Mouse (Mus musculus) liver, postnatal 0 days (tissue): ENCODE measurements around the gene Oscp1. TPM values are rescaled to one million over a fixed set of nuclear protein-coding genes. Genes with fewer than 3 reads are reported as not detected.

Source experiments
- ATAC-seq: fragments of 200-750 bp; cut with Nextera tagmentation; 2 replicates; pipeline ENCODE4 v1.8.0; 2017; ENCODE audit warnings: mild to moderate bottlenecking, moderate library complexity
- DNase-seq: peaks from one replicate; pipeline ENCODE4 v3.0.0-alpha.2; 2016
- H3K27ac ChIP-seq: fragments of 300-500 bp; sonication (generic); 2 replicates; pipeline ENCODE4 v1.5.1; 2014; ENCODE audit warnings: antibody characterized with exemption, moderate library complexity, mild to moderate bottlenecking, low read depth
- H3K27me3 ChIP-seq: fragments of 300-500 bp; sonication (generic); 2 replicates; pipeline ENCODE4 v1.6.1; 2014; ENCODE audit warnings: low read length, control low read depth, mixed read lengths; ENCODE audit not compliant: insufficient read depth
- H3K36me3 ChIP-seq: fragments of 300-500 bp; sonication (generic); replicated peaks from 2 replicates; pipeline ENCODE4 v1.6.1; 2014; ENCODE audit warnings: mild to moderate bottlenecking, control low read depth, low read length, moderate library complexity, mixed read lengths; ENCODE audit not compliant: insufficient read depth
- H3K4me1 ChIP-seq: fragments of 300-500 bp; sonication (generic); 2 replicates; pipeline ENCODE4 v1.6.1; 2014; ENCODE audit warnings: antibody characterized with exemption, mild to moderate bottlenecking, control low read depth; ENCODE audit not compliant: insufficient read depth
- H3K4me2 ChIP-seq: fragments of 300-500 bp; sonication (generic); 2 replicates; pipeline ENCODE4 v1.6.1; 2014; ENCODE audit warnings: low read depth, mild to moderate bottlenecking, low read length, moderate library complexity, mixed read lengths
- H3K4me3 ChIP-seq: fragments of 300-500 bp; sonication (generic); 2 replicates; pipeline ENCODE4 v1.5.1; 2014; ENCODE audit warnings: low read depth, low read length
- H3K9ac ChIP-seq: fragments of 300-500 bp; sonication (generic); replicated peaks from 2 replicates; pipeline ENCODE4 v1.6.1; 2014; ENCODE audit warnings: mild to moderate bottlenecking, moderate library complexity
- H3K9me3 ChIP-seq: fragments of 300-500 bp; sonication (generic); 2 replicates; pipeline ENCODE4 v1.6.1; 2016; ENCODE audit warnings: mild to moderate bottlenecking, control low read depth, low read length, mixed read lengths
- CTCF ChIP-seq: sonication (generic); IDR thresholded peaks from 2 replicates; pipeline ENCODE4 v1.5.1; 2016; ENCODE audit warnings: antibody characterized with exemption, low read depth
- EP300 ChIP-seq: IDR thresholded peaks from 2 replicates; pipeline ENCODE4 v1.6.1; 2016; ENCODE audit warnings: antibody characterized with exemption, low read depth, mild to moderate bottlenecking
- WGBS: fragments of 180-500 bp; shearing (Covaris S2); extraction: QIAGEN DNeasy Blood & Tissue Kit; methylation state at CpG from one replicate; pipeline ENCODE4 v1.1.7; 2014; ENCODE audit not compliant: insufficient replicate concordance; 5-methylcytosine and 5-hydroxymethylcytosine counted together
- polyA plus RNA-seq: library from polyadenylated mRNA; unstranded; fragments of >200 nt; fragmentation: Nextera tagmentation; extraction: Ambion mirVana; gene quantifications from 2 replicates; pipeline ENCODE4 v1.2.1, GENCODE M21; 2015

The Oscp1 gene
- polyA plus RNA-seq, 1 experiment from 2014 or later = 1.5 TPM

DNA sequence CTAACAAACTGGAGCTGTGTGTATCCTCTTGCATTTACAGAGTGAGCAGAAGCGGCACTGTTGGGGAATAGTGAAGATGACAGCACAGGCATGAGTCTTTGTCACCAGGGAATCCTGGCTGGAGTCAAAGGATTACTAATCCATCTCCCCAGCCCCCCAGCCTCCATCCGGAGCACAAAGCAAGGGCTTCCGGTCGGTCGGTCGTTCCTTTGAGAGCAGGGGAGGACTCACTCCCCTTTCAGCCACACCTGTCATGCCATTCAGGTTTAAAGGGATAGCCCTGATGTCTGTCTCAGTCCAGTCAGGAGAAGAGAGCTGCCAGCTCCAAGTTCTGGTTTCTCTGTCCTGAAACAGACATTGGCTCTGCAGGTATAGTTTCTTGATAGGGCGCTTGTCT lies 52.8 kb downstream of the Oscp1 start:
- Histone ChIP-seq H3K27me3 (no peaks in the 10 kb centered on the region), H3K4me1 (peaks cover 53% of the 10 kb centered on the region), H3K9me3 (no peaks in the 10 kb centered on the region), H3K9ac (peak overlapping the region; percentile 49), H3K4me3 (0 out of 2 replicates have a peak overlapping the region, but pooled peaks have one; percentile 0), H3K27ac (peak overlapping the region; percentile 91), H3K36me3 (no peaks in the 10 kb centered on the region), H3K4me2 (peak overlapping the region; percentile 55)
- ATAC-seq = peak; percentile 8; the same call in 1 of the 2 replicates
- TF ChIP-seq EP300 = no peak
- no peak for TF ChIP-seq CTCF
- WGBS = 24% methylated on average over 7 of the region's 7 CpGs
- DNase-seq = no peak

DNA sequence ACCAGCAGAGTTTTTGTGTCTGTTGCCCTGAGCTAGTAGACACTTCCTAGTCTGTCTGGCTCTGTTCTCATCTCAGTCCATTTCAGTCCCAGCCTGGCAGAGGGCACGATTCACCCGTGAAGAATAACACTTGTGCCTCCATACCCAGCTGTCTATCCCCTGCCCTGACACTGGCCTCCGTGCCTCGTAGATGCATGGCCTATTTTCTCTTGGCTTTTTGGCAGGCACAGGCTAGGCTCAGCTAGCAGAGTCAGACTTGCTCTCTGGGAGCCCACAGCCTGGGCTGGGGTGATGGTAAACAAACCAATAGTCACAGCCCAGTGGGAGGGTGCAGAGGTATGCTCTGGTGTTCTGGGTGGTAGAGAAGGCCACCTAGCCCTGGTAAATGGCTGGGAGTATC lies 54.9 kb downstream of the Oscp1 start:
- Histone ChIP-seq H3K4me1 (peaks cover 47% of the 10 kb centered on the region), H3K36me3 (peaks cover 2% of the 10 kb centered on the region; the same call in 1 of the 2 replicates), H3K27ac (0 out of 2 replicates have a peak overlapping the region, but pooled peaks have one; percentile 16), H3K27me3 (no peaks in the 10 kb centered on the region), H3K4me2 (no peak overlapping the region), H3K4me3 (no peak overlapping the region), H3K9me3 (no peaks in the 10 kb centered on the region), H3K9ac (no peak overlapping the region)
- DNase-seq = no peak
- ATAC-seq = no peak
- no peak for TF ChIP-seq EP300
- TF ChIP-seq CTCF = no peak
- WGBS = 71% methylated on average over 4 of the region's 4 CpGs

DNA sequence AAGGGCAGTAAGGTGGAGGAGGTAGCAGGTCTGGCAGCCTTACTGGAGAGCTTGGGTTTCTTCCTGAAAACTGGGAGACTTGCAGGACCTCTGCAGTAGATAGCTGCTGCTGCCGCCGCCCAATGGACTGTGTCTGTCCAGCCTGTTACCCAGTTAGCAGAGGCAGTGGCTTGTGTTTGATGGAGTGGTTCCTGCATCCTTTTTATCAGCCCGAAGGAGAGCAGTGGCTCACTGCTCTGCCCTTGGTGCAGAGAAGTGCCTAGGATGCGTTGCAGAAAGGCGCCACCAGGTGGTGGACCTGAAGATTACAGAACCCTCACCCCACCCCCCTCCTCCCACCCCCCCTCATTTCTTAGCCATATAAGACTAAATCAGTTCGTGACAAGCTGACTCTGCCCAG lies 55.6 kb downstream of the Oscp1 start:
- DNase-seq = peak; percentile 73
- no peak overlapping the region for H3K27ac ChIP-seq
- WGBS = 8% methylated on average over 6 of the region's 6 CpGs

DNA sequence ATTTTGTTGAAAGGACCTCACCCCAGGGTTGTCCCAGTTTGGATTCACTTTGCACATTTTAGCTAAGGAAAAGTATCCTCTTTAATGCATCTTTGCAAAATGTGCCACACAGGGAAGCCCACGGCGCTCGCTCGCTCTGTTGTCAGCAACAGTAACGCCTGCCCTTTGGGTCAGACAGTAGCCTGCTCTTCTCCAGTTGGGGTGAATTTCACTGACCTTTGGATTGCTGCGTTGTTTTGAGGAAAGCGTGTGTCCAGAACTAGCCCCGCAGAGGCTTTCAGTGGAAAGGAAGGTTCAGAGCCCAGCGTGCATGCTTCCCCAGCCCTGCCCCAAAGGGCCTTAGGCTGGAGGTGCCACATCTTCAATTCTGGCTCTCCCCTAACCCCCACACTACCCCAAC lies 57.0 kb downstream of the Oscp1 start:
- ATAC-seq = no peak
- Histone ChIP-seq H3K9me3 (no peaks in the 10 kb centered on the region), H3K4me1 (peaks cover 25% of the 10 kb centered on the region), H3K4me2 (no peak overlapping the region), H3K36me3 (peaks cover 2% of the 10 kb centered on the region; the same call in 1 of the 2 replicates), H3K9ac (no peak overlapping the region; the same call in 1 of the 2 replicates), H3K4me3 (no peak overlapping the region), H3K27me3 (no peaks in the 10 kb centered on the region), H3K27ac (peak overlapping the region; percentile 8; the same call in 1 of the 2 replicates)
- no peak for DNase-seq
- 67% methylated on average over 9 of the region's 9 CpGs for WGBS
- TF ChIP-seq EP300 = no peak
- TF ChIP-seq CTCF = no peak

More for the DNA sequence above, 55.6 kb downstream of the Oscp1 start:
- H3K4me2 ChIP-seq = no peak overlapping the region
- ATAC-seq = peak; percentile 46
- peaks cover 40% of the 10 kb centered on the region for H3K4me1 ChIP-seq
- peaks cover 2% of the 10 kb centered on the region; the same call in 1 of the 2 replicates for H3K36me3 ChIP-seq
- no peaks in the 10 kb centered on the region for H3K9me3 ChIP-seq
- no peak overlapping the region for H3K4me3 ChIP-seq
- no peak overlapping the region for H3K9ac ChIP-seq
- no peaks in the 10 kb centered on the region for H3K27me3 ChIP-seq
- TF ChIP-seq EP300 (no peak), CTCF (peak; percentile 72)

DNA sequence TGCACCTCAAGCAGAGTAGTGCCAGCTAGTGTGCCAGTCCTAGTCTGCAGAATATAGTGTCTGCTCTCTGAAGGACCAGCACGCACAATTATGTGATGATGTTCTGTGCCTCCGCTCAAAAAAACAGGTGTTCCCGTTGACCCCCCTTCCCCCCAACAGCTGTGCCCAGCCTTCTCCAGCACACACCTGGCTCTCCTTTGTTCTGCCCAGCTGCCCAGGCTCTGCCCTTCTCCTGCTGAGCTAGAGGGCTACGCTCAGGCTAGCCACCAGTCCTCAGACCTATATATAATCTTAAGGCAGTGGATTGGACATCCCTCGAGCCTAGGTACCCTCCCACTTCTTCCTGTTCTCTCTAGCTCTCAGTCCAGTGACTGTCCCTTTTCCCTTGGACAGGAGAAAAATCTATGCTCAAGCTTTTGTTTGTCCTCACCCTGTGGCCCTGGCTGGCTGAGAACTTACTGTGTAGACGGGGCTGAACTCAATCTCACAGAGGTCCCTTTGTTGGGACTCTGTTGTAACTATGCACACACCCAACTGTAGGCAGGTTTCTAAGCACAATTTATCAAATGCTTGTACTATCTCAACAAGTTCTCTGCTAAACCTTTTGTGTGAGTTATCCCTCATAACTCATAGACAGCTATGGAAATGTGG lies 57.6 kb downstream of the Oscp1 start:
- Histone ChIP-seq H3K9me3 (no peaks in the 10 kb centered on the region), H3K9ac (no peak overlapping the region; the same call in 1 of the 2 replicates), H3K4me2 (no peak overlapping the region), H3K27me3 (no peaks in the 10 kb centered on the region), H3K36me3 (peaks cover 2% of the 10 kb centered on the region; the same call in 1 of the 2 replicates), H3K27ac (peak overlapping the region; percentile 8; the same call in 1 of the 2 replicates), H3K4me1 (peaks cover 19% of the 10 kb centered on the region), H3K4me3 (no peak overlapping the region)
- ATAC-seq (peak; percentile 33; the same call in 1 of the 2 replicates), DNase-seq (no peak)
- WGBS = 64% methylated on average over 6 of the region's 6 CpGs
- TF ChIP-seq CTCF (no peak), EP300 (no peak)

DNA sequence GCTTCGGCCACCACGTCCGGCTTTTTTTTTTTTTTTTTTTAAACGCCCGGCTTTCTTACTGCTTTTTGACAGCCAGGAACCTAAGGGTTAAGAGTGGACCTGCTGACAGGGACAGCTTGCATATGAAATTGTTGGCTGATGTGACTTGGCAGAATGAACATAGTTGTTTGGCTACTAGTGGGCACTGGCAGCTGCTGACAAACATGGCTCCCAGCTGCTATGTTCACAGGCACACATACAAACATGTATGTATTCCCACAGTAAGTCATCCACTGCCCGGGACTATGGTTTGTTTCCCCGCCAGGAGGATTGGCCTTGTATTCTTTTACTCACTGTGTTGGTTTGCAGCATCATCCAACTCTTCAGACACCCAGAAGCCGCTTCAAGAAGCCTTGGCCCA lies 58.8 kb downstream of the Oscp1 start:
- peaks cover 2% of the 10 kb centered on the region; the same call in 1 of the 2 replicates for H3K36me3 ChIP-seq
- H3K9me3 ChIP-seq = no peaks in the 10 kb centered on the region
- no peak overlapping the region for H3K4me3 ChIP-seq
- no peaks in the 10 kb centered on the region for H3K27me3 ChIP-seq
- H3K4me1 ChIP-seq = peaks cover 14% of the 10 kb centered on the region
- TF ChIP-seq CTCF = no peak
- no peak for TF ChIP-seq EP300
- WGBS = 80% methylated on average over 8 of the region's 8 CpGs
- DNase-seq = no peak
- no peak for ATAC-seq
- no peak overlapping the region for H3K27ac ChIP-seq
- no peak overlapping the region for H3K9ac ChIP-seq
- no peak overlapping the region for H3K4me2 ChIP-seq
